Mouse (Mus musculus): ENCODE measurements around the gene Ndufa4l2.

GRCm38 (mm10) chr10:127490160-127491127 lies 24.3 kb upstream of the Ndufa4l2 start:
- TF ChIP-seq CTCF (IDR thresholded peaks at IDR 0.05; ENCODE audit: low read depth, low read length) (no peak), EP300 (IDR thresholded peaks at IDR 0.05; ENCODE audit: insufficient read depth, low read depth, low read length) (no peak)
